Mouse (Mus musculus) hindbrain, embryonic 16.5 days (tissue): ENCODE measurements around the gene Gm40193. TPM values are rescaled to one million over a fixed set of nuclear protein-coding genes. Genes with fewer than 3 reads are reported as not detected.
"Not testable (repeated sequence)": the region's sequence is repeated elsewhere in the genome, so short reads cannot be mapped to it uniquely, and the experiment has no call there.

Source experiments
- ATAC-seq: fragments of 200-750 bp; cut with Nextera tagmentation; 2 replicates; pipeline ENCODE4 v1.8.0; 2017; ENCODE audit warnings: moderate TSS enrichment, moderate library complexity
- H3K27ac ChIP-seq: fragments of 300-500 bp; sonication (generic); 2 replicates; pipeline ENCODE4 v1.5.1; 2014; ENCODE audit warnings: low read depth, mild to moderate bottlenecking, control low read depth, low read length, moderate library complexity
- H3K27me3 ChIP-seq: fragments of 300-500 bp; sonication (generic); replicated peaks from 2 replicates; pipeline ENCODE4 v1.6.1; 2014; ENCODE audit warnings: low read length; ENCODE audit not compliant: control insufficient read depth, insufficient read depth
- H3K36me3 ChIP-seq: fragments of 300-500 bp; sonication (generic); 2 replicates; pipeline ENCODE4 v1.6.1; 2014; ENCODE audit warnings: mild to moderate bottlenecking, low read length, moderate library complexity, mixed read lengths; ENCODE audit not compliant: control insufficient read depth, insufficient read depth
- H3K4me1 ChIP-seq: fragments of 300-500 bp; sonication (generic); 2 replicates; pipeline ENCODE4 v1.6.1; 2014; ENCODE audit warnings: low read depth, low read length; ENCODE audit not compliant: control insufficient read depth, insufficient read depth
- H3K4me2 ChIP-seq: fragments of 300-500 bp; sonication (generic); 2 replicates; pipeline ENCODE4 v1.6.1; 2014; ENCODE audit warnings: mild to moderate bottlenecking, low read length, control low read depth, moderate library complexity
- H3K4me3 ChIP-seq: fragments of 300-500 bp; sonication (generic); 2 replicates; pipeline ENCODE4 v1.5.1; 2014; ENCODE audit warnings: mild to moderate bottlenecking, low read length, control low read depth, moderate library complexity
- H3K9ac ChIP-seq: fragments of 300-500 bp; sonication (generic); 2 replicates; pipeline ENCODE4 v1.6.1; 2014; ENCODE audit warnings: low read depth, mild to moderate bottlenecking, control low read depth, low read length, moderate library complexity
- H3K9me3 ChIP-seq: fragments of 300-500 bp; sonication (generic); 2 replicates; pipeline ENCODE4 v1.6.1; 2014; ENCODE audit warnings: mild to moderate bottlenecking, low read length, moderate library complexity; ENCODE audit not compliant: control insufficient read depth
- WGBS: fragments of 180-500 bp; shearing (Covaris S2); extraction: QIAGEN DNeasy Blood & Tissue Kit; methylation state at CpG from one replicate; pipeline ENCODE4 v1.1.7; 2014; 5-methylcytosine and 5-hydroxymethylcytosine counted together
- polyA plus RNA-seq: library from polyadenylated mRNA; unstranded; fragments of >200 nt; fragmentation: Nextera tagmentation; extraction: Ambion mirVana; gene quantifications from 2 replicates; pipeline ENCODE4 v1.2.1, GENCODE M21; 2015

Gm40193 gene
- polyA plus RNA-seq, 1 experiment from 2014 or later: not detected

GRCm38 (mm10) chr11:70528610-70529009 lies 4.1 kb downstream of the Gm40193 start:
- WGBS: 88% methylated on average over 7 of the region's 7 CpGs
- no peak for ATAC-seq

GRCm38 (mm10) chr11:70526211-70526610 lies 6.5 kb downstream of the Gm40193 start:
- Histone ChIP-seq H3K27me3 (no peaks in the 10 kb centered on the region), H3K27ac (no peak overlapping the region), H3K4me2 (peak overlapping the region; percentile 73), H3K36me3 (peaks cover 23% of the 10 kb centered on the region), H3K9ac (peak overlapping the region; percentile 76; the same call in 1 of the 2 replicates), H3K9me3 (no peaks in the 10 kb centered on the region), H3K4me1 (peaks cover 10% of the 10 kb centered on the region), H3K4me3 (peak overlapping the region; percentile 74)
- whole genome bisulfite sequencing: 89% methylated on average over 11 of the region's 12 CpGs
- no peak for ATAC-seq

More at GRCm38 (mm10) chr11:70528610-70529009, 4.1 kb downstream of the Gm40193 start:
- no peak overlapping the region for H3K4me3 ChIP-seq
- H3K9me3 ChIP-seq: no peaks in the 10 kb centered on the region
- H3K9ac ChIP-seq: no peak overlapping the region
- H3K36me3 ChIP-seq: peaks cover 23% of the 10 kb centered on the region
- peaks cover 10% of the 10 kb centered on the region for H3K4me1 ChIP-seq
- no peak overlapping the region for H3K4me2 ChIP-seq
- no peaks in the 10 kb centered on the region for H3K27me3 ChIP-seq
- H3K27ac ChIP-seq: no peak overlapping the region

GRCm38 (mm10) chr11:70525726-70526125 lies 7.0 kb downstream of the Gm40193 start:
- H3K27me3 ChIP-seq: no peaks in the 10 kb centered on the region
- 4% methylated on average over 12 of the region's 12 CpGs for WGBS
- peaks cover 23% of the 10 kb centered on the region for H3K36me3 ChIP-seq
- peaks cover 10% of the 10 kb centered on the region for H3K4me1 ChIP-seq
- H3K4me2 ChIP-seq: peak overlapping the region; percentile 73
- peak; percentile 18 for ATAC-seq
- H3K9ac ChIP-seq: peak overlapping the region; percentile 76
- H3K27ac ChIP-seq: peak overlapping the region; percentile 66; the same call in 1 of the 2 replicates
- H3K4me3 ChIP-seq: peak overlapping the region; percentile 74
- no peaks in the 10 kb centered on the region for H3K9me3 ChIP-seq

GRCm38 (mm10) chr11:70525184-70525678 lies 7.5 kb downstream of the Gm40193 start, which contains the start of gene Psmb6:
Gene Psmb6, plus strand, starts transcription at chr11:70525367.
- H3K9ac ChIP-seq: peak within 1 kb of the TSS; percentile 76
- WGBS: under 1% methylated on average over 25 of the region's 26 CpGs
- peaks cover 23% of the 10 kb centered on the region for H3K36me3 ChIP-seq
- H3K9me3 ChIP-seq: no peaks in the 10 kb centered on the region
- peaks cover 10% of the 10 kb centered on the region for H3K4me1 ChIP-seq
- H3K4me2 ChIP-seq: peak within 1 kb of the TSS; percentile 73
- peak; percentile 96 for ATAC-seq
- peak within 1 kb of the TSS; percentile 74 for H3K4me3 ChIP-seq
- H3K27me3 ChIP-seq: no peaks in the 10 kb centered on the region
- H3K27ac ChIP-seq: peak within 1 kb of the TSS; percentile 66; the same call in 1 of the 2 replicates

GRCm38 (mm10) chr11:70524782-70525181 lies 8.0 kb downstream of the Gm40193 start:
- H3K4me3 ChIP-seq: peak overlapping the region; percentile 74
- WGBS: 9% methylated on average over 8 of the region's 8 CpGs
- ATAC-seq: peak; percentile 28

GRCm38 (mm10) chr11:70523306-70523989 lies 9.3 kb downstream of the Gm40193 start:
- not testable (repeated sequence) for H3K4me3 ChIP-seq, H3K9me3 ChIP-seq, H3K27me3 ChIP-seq, ATAC-seq, H3K27ac ChIP-seq, H3K4me2 ChIP-seq, H3K9ac ChIP-seq
- Histone ChIP-seq H3K36me3 (peaks cover 18% of the 10 kb centered on the region), H3K4me1 (peaks cover 12% of the 10 kb centered on the region)
- WGBS: 86% methylated on average over 8 of the region's 8 CpGs

More at GRCm38 (mm10) chr11:70524782-70525181, 8.0 kb downstream of the Gm40193 start:
- Histone ChIP-seq H3K9ac (peak overlapping the region; percentile 33; the same call in 1 of the 2 replicates), H3K9me3 (no peaks in the 10 kb centered on the region), H3K36me3 (peaks cover 23% of the 10 kb centered on the region), H3K4me2 (peak overlapping the region; percentile 60), H3K27me3 (no peaks in the 10 kb centered on the region), H3K4me1 (peaks cover 12% of the 10 kb centered on the region), H3K27ac (no peak overlapping the region)

- ATAC-seq: peak; percentile 57
- H3K27ac ChIP-seq: no peak overlapping the region
- 13% methylated on average over 41 of the region's 41 CpGs for WGBS
Measured at GRCm38 (mm10) chr11:70520178-70520769, 12.5 kb downstream of the Gm40193 start.

GRCm38 (mm10) chr11:70518923-70519322 lies 13.8 kb downstream of the Gm40193 start, which contains the start of gene Gltpd2:
Gene Gltpd2, plus strand, starts transcription at chr11:70519196.
- Histone ChIP-seq H3K4me2 (peak within 1 kb of the TSS; percentile 38), H3K27ac (no peak within 1 kb of the TSS), H3K9ac (peak within 1 kb of the TSS; percentile 39), H3K4me3 (peak within 1 kb of the TSS; percentile 23), H3K36me3 (no peaks in the 10 kb centered on the region), H3K4me1 (peaks cover 2% of the 10 kb centered on the region; the same call in 1 of the 2 replicates), H3K27me3 (peaks cover 3% of the 10 kb centered on the region; the same call in 1 of the 2 replicates), H3K9me3 (no peaks in the 10 kb centered on the region)
- no peak for ATAC-seq
- WGBS: 80% methylated on average over 10 of the region's 10 CpGs

More at GRCm38 (mm10) chr11:70520178-70520769, 12.5 kb downstream of the Gm40193 start:
- H3K9me3 ChIP-seq: no peaks in the 10 kb centered on the region
- H3K4me3 ChIP-seq: peak overlapping the region; percentile 23
- H3K27me3 ChIP-seq: peaks cover 3% of the 10 kb centered on the region; the same call in 1 of the 2 replicates
- H3K4me2 ChIP-seq: peak overlapping the region; percentile 38
- peaks cover 2% of the 10 kb centered on the region; the same call in 1 of the 2 replicates for H3K4me1 ChIP-seq
- H3K9ac ChIP-seq: peak overlapping the region; percentile 39
- H3K36me3 ChIP-seq: no peaks in the 10 kb centered on the region

GRCm38 (mm10) chr11:70518436-70518835 lies 14.3 kb downstream of the Gm40193 start:
- Histone ChIP-seq H3K27me3 (peaks cover 3% of the 10 kb centered on the region; the same call in 1 of the 2 replicates), H3K4me1 (peaks cover 2% of the 10 kb centered on the region; the same call in 1 of the 2 replicates), H3K36me3 (no peaks in the 10 kb centered on the region), H3K27ac (no peak overlapping the region), H3K9me3 (no peaks in the 10 kb centered on the region), H3K4me3 (no peak overlapping the region), H3K9ac (no peak overlapping the region), H3K4me2 (no peak overlapping the region)
- ATAC-seq: no peak
- 65% methylated on average over 1 of the region's 1 CpGs for WGBS
